Mouse (Mus musculus): ENCODE measurements around the gene Tubb4b. TPM values are rescaled to one million over a fixed set of nuclear protein-coding genes. Genes with fewer than 3 reads are reported as not detected.

Gene Tubb4b
- polyA plus RNA-seq (2015; fragmentation: Nextera tagmentation; extraction: Ambion mirVana) = 538 and 555 TPM in 2 replicates

GRCm38 (mm10) chr2:25224492-25224765 is at the start of gene Tubb4b:
Gene Tubb4b (minus strand): TSS chr2:25224702.

GRCm38 (mm10) chr2:25271827-25272511 is 47.5 kb upstream of the Tubb4b start, which contains the start of the genes Ssna1 and Anapc2:
Gene Ssna1 (minus strand): TSS chr2:25272438.
Gene Anapc2 (plus strand): TSS chr2:25272478.

GRCm38 (mm10) chr2:25262291-25262767 is 37.8 kb upstream of the Tubb4b start, which contains the start of gene Tprn:
Gene Tprn (plus strand): TSS chr2:25262618.

GRCm38 (mm10) chr2:25255284-25255779 is 30.8 kb upstream of the Tubb4b start, which contains the start of gene Tmem203:
Gene Tmem203 (plus strand): TSS chr2:25255439.

GRCm38 (mm10) chr2:25246183-25247072 is 21.9 kb upstream of the Tubb4b start, which contains the start of gene AL732309.1:
Gene AL732309.1 (minus strand): TSS chr2:25246863.

GRCm38 (mm10) chr2:25242101-25242506 is 17.6 kb upstream of the Tubb4b start, which contains the start of the genes Rnf208 and Cysrt1:
Gene Rnf208 (plus strand): TSS chr2:25242255.
Gene Cysrt1 (minus strand): TSS chr2:25242452.

GRCm38 (mm10) chr2:25236614-25237013 is 12.1 kb upstream of the Tubb4b start, which contains the start of gene Rnf224:
Gene Rnf224 (minus strand): TSS chr2:25236787.

GRCm38 (mm10) chr2:25234050-25234449 is 9.5 kb upstream of the Tubb4b start, which contains the start of gene Slc34a3:
Gene Slc34a3 (minus strand): TSS chr2:25234364.

GRCm38 (mm10) chr2:25218445-25218844 is 6.1 kb downstream of the Tubb4b start, which contains the start of gene Fam166a:
Gene Fam166a (plus strand): TSS chr2:25218745.

GRCm38 (mm10) chr2:25214444-25214843 is 10.1 kb downstream of the Tubb4b start, which contains the start of gene Stpg3:
Gene Stpg3 (minus strand): TSS chr2:25214637.

GRCm38 (mm10) chr2:25211121-25211670 is 13.3 kb downstream of the Tubb4b start, which contains the start of gene Nelfb:
Gene Nelfb (minus strand): TSS chr2:25211489.

GRCm38 (mm10) chr2:25196172-25196954 is 28.1 kb downstream of the Tubb4b start, which contains the start of gene Tor4a:
Gene Tor4a (minus strand): TSS chr2:25196886.

GRCm38 (mm10) chr2:25180478-25180903 is 44.0 kb downstream of the Tubb4b start, which contains the start of gene Nrarp:
Gene Nrarp (plus strand): TSS chr2:25180758.

Other genes starting within 250 kb of the Tubb4b start
- 215 and 225 TPM in 2 replicates for gene Mrpl41, start 249.6 kb downstream of the Tubb4b start, polyA plus RNA-seq (2015; fragmentation: Nextera tagmentation; extraction: Ambion mirVana)
- 3.8 and 4.0 TPM in 2 replicates for gene Pnpla7, start 248.7 kb downstream of the Tubb4b start, polyA plus RNA-seq (2015; fragmentation: Nextera tagmentation; extraction: Ambion mirVana)
- 160 and 185 TPM in 2 replicates for gene Nsmf, start 170.3 kb downstream of the Tubb4b start, polyA plus RNA-seq (2015; fragmentation: Nextera tagmentation; extraction: Ambion mirVana)
- gene Entpd8, start 144.4 kb downstream of the Tubb4b start, polyA plus RNA-seq (2015; fragmentation: Nextera tagmentation; extraction: Ambion mirVana) = not detected in 2 replicates
- gene Noxa1, start 129.6 kb downstream of the Tubb4b start, polyA plus RNA-seq (2015; fragmentation: Nextera tagmentation; extraction: Ambion mirVana) = not detected in 2 replicates
- 15.8 TPM in 2 replicates for gene Nrarp, start 43.9 kb downstream of the Tubb4b start, polyA plus RNA-seq (2015; fragmentation: Nextera tagmentation; extraction: Ambion mirVana)
- 1.7 and 2.2 TPM in 2 replicates for gene Tor4a, start 27.8 kb downstream of the Tubb4b start, polyA plus RNA-seq (2015; fragmentation: Nextera tagmentation; extraction: Ambion mirVana)
- 73.6 and 78.9 TPM in 2 replicates for gene Nelfb, start 13.2 kb downstream of the Tubb4b start, polyA plus RNA-seq (2015; fragmentation: Nextera tagmentation; extraction: Ambion mirVana)
- 0.12 TPM in 1 of 2 replicates, not detected in the other for gene Stpg3, start 10.1 kb downstream of the Tubb4b start, polyA plus RNA-seq (2015; fragmentation: Nextera tagmentation; extraction: Ambion mirVana)
- 0.53 TPM in 1 of 2 replicates, not detected in the other for gene Fam166a, start 6.0 kb downstream of the Tubb4b start, polyA plus RNA-seq (2015; fragmentation: Nextera tagmentation; extraction: Ambion mirVana)
- not detected in 2 replicates for gene Slc34a3, start 9.7 kb upstream of the Tubb4b start, polyA plus RNA-seq (2015; fragmentation: Nextera tagmentation; extraction: Ambion mirVana)
- gene Rnf224, start 12.1 kb upstream of the Tubb4b start, polyA plus RNA-seq (2015; fragmentation: Nextera tagmentation; extraction: Ambion mirVana) = not detected in 2 replicates
- gene Rnf208, start 17.6 kb upstream of the Tubb4b start, polyA plus RNA-seq (2015; fragmentation: Nextera tagmentation; extraction: Ambion mirVana) = 233 and 275 TPM in 2 replicates
- 0.18 TPM in 1 of 2 replicates, not detected in the other for gene Cysrt1, start 17.8 kb upstream of the Tubb4b start, polyA plus RNA-seq (2015; fragmentation: Nextera tagmentation; extraction: Ambion mirVana)
- 2.6 and 3.2 TPM in 2 replicates for gene AL732309.1, start 22.2 kb upstream of the Tubb4b start, polyA plus RNA-seq (2015; fragmentation: Nextera tagmentation; extraction: Ambion mirVana)
- 23.8 and 25.9 TPM in 2 replicates for gene Tmem203, start 30.7 kb upstream of the Tubb4b start, polyA plus RNA-seq (2015; fragmentation: Nextera tagmentation; extraction: Ambion mirVana)
- gene Tprn, start 37.9 kb upstream of the Tubb4b start, polyA plus RNA-seq (2015; fragmentation: Nextera tagmentation; extraction: Ambion mirVana) = 15.4 and 16.4 TPM in 2 replicates
- gene Ssna1, start 47.7 kb upstream of the Tubb4b start, polyA plus RNA-seq (2015; fragmentation: Nextera tagmentation; extraction: Ambion mirVana) = 166 and 169 TPM in 2 replicates
- gene Anapc2, start 47.8 kb upstream of the Tubb4b start, polyA plus RNA-seq (2015; fragmentation: Nextera tagmentation; extraction: Ambion mirVana) = 86.3 and 90.8 TPM in 2 replicates
- 0.34 TPM in 1 of 2 replicates, not detected in the other for gene Tmem210, start 63.4 kb upstream of the Tubb4b start, polyA plus RNA-seq (2015; fragmentation: Nextera tagmentation; extraction: Ambion mirVana)
- gene Lrrc26, start 65.2 kb upstream of the Tubb4b start, polyA plus RNA-seq (2015; fragmentation: Nextera tagmentation; extraction: Ambion mirVana) = 0.13 and 0.38 TPM in 2 replicates
- 89.6 and 112 TPM in 2 replicates for gene Grin1, start 94.5 kb upstream of the Tubb4b start, polyA plus RNA-seq (2015; fragmentation: Nextera tagmentation; extraction: Ambion mirVana)
- gene Man1b1, start 107.6 kb upstream of the Tubb4b start, polyA plus RNA-seq (2015; fragmentation: Nextera tagmentation; extraction: Ambion mirVana) = 46.6 and 48.4 TPM in 2 replicates
- gene Dpp7, start 131.7 kb upstream of the Tubb4b start, polyA plus RNA-seq (2015; fragmentation: Nextera tagmentation; extraction: Ambion mirVana) = 20.6 and 20.9 TPM in 2 replicates
- 19.7 and 22.7 TPM in 2 replicates for gene Uap1l1, start 141.0 kb upstream of the Tubb4b start, polyA plus RNA-seq (2015; fragmentation: Nextera tagmentation; extraction: Ambion mirVana)
- gene Sapcd2, start 147.6 kb upstream of the Tubb4b start, polyA plus RNA-seq (2015; fragmentation: Nextera tagmentation; extraction: Ambion mirVana) = 16.8 and 18.2 TPM in 2 replicates
- 15.6 and 17.4 TPM in 2 replicates for gene Entpd2, start 171.2 kb upstream of the Tubb4b start, polyA plus RNA-seq (2015; fragmentation: Nextera tagmentation; extraction: Ambion mirVana)
- gene Npdc1, start 174.6 kb upstream of the Tubb4b start, polyA plus RNA-seq (2015; fragmentation: Nextera tagmentation; extraction: Ambion mirVana) = 405 and 457 TPM in 2 replicates
- 0.30 and 0.41 TPM in 2 replicates for gene Fut7, start 198.6 kb upstream of the Tubb4b start, polyA plus RNA-seq (2015; fragmentation: Nextera tagmentation; extraction: Ambion mirVana)
- 11.5 and 17.0 TPM in 2 replicates for gene Abca2, start 204.0 kb upstream of the Tubb4b start, polyA plus RNA-seq (2015; fragmentation: Nextera tagmentation; extraction: Ambion mirVana)
- 1.3 and 1.8 TPM in 2 replicates for gene Clic3, start 232.1 kb upstream of the Tubb4b start, polyA plus RNA-seq (2015; fragmentation: Nextera tagmentation; extraction: Ambion mirVana)
- gene Paxx, start 236.4 kb upstream of the Tubb4b start, polyA plus RNA-seq (2015; fragmentation: Nextera tagmentation; extraction: Ambion mirVana) = 131 and 140 TPM in 2 replicates
- gene Ptgds, start 245.3 kb upstream of the Tubb4b start, polyA plus RNA-seq (2015; fragmentation: Nextera tagmentation; extraction: Ambion mirVana) = 1,109 and 2,669 TPM in 2 replicates

All from neural tube, postnatal 0 days (tissue).